Mouse (Mus musculus) liver, embryonic 14.5 days (tissue): ENCODE measurements around the gene Fdx1l.

Source experiments
- CTCF ChIP-seq: IDR thresholded peaks from 2 replicates; pipeline ENCODE4 v1.5.1; 2016; ENCODE audit warnings: antibody characterized with exemption, low read depth, control low read depth
- EP300 ChIP-seq: IDR thresholded peaks from 2 replicates; pipeline ENCODE4 v1.6.1; 2016; ENCODE audit warnings: antibody characterized with exemption, low read depth

DNA sequence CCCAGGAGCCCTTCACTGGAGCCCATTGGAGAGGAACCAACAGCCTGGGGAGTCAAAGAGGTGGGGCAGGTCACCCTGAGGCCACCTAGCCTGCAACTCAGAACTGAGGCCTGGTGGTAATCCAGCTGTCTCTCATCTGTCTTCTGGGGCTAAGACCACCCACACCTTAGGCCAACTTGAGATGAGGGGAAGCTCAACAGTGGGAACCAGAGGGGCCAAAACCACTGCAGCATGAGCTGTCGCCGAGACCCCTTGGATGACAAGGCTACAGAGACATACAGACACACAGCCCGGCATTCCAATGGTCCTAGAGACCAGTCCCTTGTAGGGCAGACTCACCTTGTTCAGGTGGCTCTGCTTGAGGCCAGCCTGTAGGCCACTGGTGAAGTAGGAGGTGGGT, 2.2 kb upstream of the Fdx1l start:
- TF ChIP-seq CTCF: no peak
- TF ChIP-seq EP300: no peak
